Mouse (Mus musculus): ENCODE measurements around the gene Arl5b.
A peak's percentile ranks its signal among the peaks of the same experiment; 100 is the strongest.

The Arl5b gene

DNA sequence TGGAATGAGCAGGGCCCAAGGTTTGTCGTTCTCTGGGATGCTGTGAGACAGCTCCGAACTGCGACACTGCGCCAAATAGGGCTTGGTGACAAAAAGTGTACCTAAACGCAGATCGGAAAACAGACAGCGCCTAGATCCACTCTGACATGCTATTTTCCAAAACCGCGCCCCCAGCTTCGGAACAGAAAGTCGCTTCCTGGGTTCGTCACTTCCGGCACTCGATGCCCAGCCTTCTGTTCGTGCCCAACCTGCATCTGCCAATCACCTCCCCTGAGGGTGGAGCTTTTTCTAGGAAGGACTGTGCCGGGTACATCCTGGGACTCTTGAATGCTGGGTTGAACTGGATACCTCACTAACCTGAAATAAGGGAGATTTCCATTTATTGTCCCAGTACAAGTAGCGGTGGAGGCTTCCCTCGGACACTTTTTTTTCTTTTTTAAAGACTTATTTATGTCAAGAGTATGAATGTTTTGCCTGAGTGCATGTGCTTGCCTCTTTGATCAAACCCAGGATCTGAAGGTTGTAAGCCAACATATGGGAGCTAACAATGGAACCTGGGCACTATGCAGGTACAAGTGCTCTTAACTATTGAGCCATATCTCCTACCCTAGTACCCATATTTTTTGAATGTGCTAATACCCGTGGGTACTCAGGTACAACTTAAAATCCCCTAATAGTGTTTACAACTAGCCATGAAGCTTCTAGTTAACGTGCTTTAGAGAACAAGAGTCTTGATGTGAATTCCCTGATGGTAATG is at the start of gene Arl5b:
Arl5b (plus strand) TSS at position 279 of the 757 bp plus-strand sequence.
- DNase-seq (ENCODE audit: low read depth): peak; percentile 94

DNA sequence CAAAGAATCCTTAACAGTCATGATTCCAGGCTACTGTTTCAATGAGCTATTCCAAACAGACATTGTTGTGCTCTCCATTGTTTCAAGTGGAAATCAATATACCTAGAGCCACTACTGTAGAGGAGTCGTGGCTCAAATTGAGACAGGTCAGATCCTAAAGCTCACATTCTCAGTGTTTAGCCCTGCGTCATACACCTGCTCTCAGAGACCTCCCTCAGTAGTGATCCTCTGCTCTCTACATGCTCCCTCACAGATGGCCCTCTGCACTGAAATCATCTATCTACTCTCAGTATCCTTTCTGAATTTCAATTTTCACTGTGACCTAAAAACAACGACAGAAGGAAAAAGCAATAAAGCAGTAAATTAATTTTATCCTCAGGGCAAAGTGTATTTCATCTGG is 41.7 kb upstream of the Arl5b start:
- DNase-seq (ENCODE audit: low read depth): no peak

DNA sequence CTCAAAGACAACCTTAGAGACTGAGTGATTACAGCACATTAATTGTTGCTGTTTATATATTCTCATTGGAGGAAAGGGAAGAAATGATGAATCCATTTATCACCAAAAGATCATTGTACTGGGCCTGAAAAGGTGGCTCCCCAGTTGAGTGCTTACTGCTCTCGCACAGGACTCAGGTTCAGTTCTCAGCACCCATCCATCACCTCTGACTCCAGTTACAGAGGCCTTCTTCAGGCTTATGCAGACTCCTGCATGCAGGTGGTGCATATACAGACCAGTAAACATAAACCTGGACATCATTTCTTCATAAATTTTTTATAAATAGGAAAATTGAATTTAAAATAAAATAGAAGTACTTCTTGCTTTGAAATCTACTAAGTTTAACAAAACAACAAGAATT is 41.1 kb upstream of the Arl5b start:
- DNase-seq (ENCODE audit: low read depth): no peak

DNA sequence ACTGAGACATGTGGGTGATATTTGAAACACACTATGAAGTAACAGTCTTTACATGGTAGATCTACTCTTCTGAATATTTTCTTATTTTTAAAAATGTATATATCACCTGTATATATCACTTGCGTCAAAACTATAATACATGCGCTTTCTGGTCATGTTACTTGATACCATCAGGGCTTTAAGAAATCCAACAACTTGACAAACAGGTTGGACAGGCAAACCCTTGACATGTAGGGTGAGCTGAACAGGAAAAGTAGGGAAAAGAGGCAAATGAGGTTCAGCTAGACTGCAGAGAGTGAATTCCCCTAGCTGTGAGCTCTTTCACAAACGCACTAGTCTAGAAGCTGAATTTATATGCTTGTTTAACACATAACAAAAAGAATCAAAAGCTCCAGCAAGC is 22.4 kb upstream of the Arl5b start:
- DNase-seq (ENCODE audit: low read depth): no peak

DNA sequence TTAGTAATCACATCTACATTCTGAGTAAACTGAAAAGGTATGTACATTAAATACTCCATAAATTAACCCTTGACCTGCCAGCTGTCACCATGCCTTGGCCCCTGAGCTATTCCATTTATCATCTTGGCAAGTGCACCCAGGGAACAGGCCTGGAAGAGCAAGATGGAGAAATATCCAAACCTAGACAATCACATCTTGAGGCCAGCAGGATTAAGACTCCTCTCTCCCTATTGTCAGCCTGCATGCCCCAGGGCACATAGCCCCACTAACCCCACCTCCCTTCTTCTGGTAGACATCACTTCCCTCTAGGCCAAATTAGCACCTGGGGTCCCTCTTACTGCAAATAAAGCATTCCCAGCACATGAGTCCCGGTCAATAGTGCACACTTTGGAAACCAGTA is 21.4 kb upstream of the Arl5b start:
- no peak for DNase-seq (ENCODE audit: low read depth)

DNA sequence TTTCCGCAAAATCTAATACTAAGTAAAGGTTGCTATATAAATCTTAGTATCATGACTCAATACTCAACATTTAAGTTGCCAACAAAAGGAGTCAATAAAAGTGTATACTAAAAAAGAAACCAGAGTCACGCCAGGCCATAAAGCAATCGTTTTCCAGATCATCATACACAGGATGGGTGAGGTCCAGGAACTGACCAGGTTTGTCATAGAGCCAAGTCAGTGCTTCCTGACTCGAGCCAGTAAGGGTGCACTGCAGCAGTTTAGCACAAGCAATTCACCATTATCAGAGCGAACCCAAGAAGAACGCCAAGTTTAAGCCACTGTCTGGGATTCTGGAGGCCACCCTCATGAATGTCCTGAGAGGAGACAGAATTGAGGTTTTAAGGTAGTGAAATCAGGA is 10.5 kb upstream of the Arl5b start:
- DNase-seq (ENCODE audit: low read depth): no peak

DNA sequence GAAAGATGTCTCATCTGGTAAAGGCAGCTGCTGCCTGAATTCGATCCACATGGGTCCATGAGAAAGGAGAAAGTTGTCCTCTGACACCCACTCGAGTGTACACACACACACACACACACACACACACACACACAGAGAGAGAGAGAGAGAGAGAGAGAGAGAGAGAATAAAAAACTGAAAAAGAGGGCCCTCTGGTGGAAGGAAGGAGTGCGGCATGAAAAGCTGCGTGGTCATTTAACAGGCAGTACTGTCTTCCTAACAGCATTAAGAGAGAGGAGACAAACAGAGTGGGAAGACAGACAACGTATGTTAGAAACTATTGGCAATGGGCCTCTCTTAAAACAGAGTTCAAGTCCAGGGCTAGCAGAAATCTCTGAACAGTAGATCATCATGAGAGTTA is 8.9 kb upstream of the Arl5b start:
- peak; percentile 71 for DNase-seq (ENCODE audit: low read depth)

DNA sequence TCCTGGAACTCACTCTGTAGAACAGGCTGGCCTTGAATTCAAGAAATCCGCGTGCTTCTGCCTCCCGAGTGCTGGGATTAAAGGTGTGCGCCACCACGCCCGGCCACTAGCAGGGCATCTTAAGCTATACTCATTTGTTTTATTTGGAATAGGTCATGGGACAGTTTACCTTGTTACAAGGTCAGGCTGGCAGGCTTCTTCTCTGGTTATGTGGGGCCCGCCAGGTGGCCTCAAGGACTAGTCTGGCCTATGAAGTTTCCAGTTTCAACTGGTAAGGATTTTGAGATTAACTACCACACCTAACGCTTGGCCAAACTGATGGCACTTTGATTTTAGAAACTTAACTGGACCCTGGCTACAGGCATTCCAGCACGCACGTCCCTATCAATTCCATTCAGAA is 5.3 kb downstream of the Arl5b start:
- DNase-seq (ENCODE audit: low read depth): no peak

DNA sequence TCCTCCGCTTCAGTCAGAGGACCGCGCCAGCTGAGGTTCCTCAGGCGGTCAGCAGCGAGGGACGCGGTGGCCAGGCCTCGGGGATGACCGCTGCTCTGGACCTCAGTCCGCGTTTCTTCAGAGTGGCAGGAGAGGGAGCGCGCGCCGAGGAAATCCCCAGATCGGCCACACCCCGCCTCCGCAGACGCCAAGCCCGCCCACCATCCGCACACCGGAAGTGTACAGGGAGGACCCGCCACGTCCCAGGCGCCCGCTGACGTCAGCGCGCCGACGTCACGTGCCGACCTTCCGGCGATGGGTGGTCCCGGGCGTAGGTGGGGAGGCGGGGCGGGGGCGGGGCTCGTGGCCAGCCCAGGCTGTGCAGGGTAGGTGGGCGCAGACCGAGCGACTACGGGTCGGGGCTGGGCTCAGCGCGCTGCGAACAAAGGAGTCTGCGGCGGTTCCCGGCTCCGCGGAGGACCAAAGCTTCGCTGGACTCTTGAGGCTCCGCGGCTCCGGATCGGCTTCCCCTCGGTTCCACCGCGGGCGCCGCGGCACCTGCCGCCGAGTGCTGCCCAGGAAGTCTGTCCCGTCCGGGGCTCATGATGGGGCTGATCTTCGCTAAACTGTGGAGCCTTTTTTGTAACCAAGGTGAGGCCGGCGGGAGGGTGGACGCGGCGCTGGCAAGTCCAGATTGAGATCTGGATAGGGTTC is 5.9 kb downstream of the Arl5b start, which contains the start of gene Nsun6:
Nsun6 (minus strand) TSS at position 125 of the 693 bp plus-strand sequence.
- DNase-seq (ENCODE audit: low read depth): peak; percentile 96

DNA sequence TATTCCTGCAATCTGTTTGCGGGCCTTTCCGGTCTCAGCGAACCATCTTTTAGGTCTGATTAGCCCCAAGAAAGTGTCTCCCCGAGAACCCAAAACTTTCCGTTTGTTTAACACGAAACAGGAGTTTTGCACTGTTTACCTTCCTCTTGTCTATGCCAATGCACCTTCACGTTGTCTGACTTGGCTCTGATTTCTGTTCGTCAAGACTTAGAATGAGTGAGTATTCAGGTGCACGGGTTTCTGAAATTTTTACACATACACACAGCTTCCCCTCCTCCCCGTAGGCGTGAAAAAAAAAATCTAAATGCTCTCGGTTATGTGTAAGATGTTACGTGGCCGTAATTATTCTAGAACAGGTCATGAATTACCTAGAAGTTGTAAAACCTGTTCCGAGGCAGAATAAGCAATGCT is 6.6 kb downstream of the Arl5b start:
- DNase-seq (ENCODE audit: low read depth): peak; percentile 41

DNA sequence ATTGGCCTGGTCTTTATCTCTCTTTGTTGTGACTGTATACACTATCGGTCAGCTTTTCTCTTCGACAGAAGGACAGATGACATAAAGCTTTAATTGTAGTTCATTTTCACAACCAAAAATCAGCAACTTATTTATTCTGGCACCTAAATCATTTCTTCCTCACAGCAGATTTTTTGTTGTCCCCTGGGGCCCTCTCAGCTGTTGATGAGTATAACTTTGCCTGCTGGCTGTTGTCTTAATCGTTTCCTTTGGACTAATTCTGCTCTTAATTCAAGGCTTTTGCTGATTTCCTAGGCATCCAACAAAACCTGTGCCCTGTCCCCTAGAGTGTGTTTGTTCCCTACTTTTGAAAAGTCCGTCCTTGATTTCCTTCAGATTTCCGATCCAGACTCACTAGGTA is 9.0 kb downstream of the Arl5b start:
- DNase-seq (ENCODE audit: low read depth): no peak

DNA sequence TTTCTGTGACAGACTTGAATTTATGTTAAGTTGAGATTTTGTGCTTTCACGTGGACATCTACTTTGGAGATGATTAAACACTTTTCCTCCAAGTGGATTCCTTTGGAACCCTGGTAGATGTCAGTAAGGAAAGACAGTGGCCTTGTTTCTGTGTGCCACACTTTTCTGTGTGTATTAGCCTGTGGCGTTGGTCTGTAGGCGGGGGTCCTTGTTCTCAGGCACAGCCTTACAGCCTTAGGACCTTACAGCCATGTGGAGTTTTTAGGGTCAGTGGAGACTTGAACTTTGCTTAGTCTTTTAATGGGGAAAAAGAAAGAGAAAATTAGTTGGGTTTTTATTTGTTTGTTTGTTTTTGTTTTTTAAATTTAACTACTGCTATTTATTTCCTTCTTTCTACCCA is 11.7 kb downstream of the Arl5b start:
- DNase-seq (ENCODE audit: low read depth): no peak

DNA sequence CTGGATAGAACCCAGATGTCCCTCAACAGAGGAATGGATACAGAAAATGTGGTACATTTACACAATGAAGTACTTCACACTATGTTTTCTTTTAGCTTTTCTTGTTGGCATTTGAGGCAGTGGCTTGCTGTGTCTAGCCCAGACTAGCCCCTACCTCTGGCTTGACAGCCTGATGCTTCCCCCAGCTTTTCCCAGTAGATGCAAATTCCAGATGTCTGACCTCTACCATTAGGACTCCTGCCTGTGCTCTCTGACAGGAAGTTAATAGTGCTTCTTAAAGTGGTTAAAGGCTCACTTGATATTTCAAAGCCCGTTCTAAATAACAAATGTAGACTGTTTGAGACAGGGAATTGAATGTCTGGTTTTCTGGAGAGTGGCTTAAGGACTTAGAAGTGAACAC is 14.6 kb downstream of the Arl5b start:
- DNase-seq (ENCODE audit: low read depth): no peak

DNA sequence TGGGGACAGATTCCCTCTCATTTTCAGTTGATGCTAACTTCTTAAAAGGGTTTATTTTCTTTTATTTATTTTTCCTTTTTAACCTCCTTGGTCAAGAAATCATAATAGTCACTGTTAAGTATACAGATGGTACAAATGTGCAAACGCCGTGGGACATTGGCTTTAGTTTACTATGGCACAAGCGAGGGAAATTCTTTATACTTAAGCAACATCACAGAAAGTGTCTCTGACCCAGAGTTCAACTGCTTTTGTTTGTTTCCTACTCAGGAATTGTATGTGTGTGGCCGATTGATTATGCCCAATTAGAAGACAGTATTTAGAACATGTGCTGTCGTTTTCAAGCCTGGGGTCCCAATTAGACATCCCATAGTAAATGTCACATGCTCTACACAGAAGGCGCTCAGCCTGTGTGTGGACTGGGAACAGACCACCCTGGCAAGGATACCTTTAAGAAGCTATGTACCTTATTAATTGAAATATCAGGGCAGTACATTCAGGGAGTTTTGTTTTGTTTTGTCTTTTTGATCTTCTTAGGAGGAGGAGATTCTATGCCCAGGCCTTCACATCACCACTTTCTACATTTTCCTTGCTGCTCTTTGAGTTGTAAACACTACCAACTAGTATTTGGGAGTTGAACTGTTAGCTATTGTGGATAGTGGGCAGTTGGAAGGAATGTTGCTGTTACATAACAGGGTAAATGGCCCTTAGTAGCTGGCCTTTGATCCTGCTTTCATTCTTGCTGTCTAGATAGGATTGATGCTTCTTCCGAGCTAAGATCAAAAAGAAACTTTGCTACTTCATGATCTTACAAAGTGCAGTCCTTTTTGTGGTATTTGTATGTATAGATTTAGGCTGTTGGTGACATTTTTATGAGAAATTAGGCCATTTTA is 15.4 kb downstream of the Arl5b start:
- no peak for DNase-seq (ENCODE audit: low read depth)

DNA sequence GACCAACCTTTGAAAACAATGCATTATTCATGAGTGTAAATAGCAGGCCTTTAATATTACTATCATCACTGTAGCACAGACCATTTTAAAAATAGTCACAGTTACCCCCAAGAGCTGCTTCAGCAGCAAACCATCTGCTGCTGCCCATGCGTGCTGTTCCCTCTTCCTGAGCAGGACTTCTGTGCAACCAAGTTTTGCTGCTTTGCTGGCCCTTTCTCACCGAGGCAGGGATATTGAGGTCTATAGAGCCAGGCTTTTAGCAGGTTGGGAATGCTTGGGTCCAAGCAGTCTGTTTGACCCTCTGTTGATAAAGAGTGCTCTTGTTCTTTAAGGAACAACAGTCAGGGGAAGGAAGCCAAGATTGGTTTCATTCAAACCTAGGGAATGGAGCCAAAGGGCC is 16.3 kb downstream of the Arl5b start:
- DNase-seq (ENCODE audit: low read depth): no peak

DNA sequence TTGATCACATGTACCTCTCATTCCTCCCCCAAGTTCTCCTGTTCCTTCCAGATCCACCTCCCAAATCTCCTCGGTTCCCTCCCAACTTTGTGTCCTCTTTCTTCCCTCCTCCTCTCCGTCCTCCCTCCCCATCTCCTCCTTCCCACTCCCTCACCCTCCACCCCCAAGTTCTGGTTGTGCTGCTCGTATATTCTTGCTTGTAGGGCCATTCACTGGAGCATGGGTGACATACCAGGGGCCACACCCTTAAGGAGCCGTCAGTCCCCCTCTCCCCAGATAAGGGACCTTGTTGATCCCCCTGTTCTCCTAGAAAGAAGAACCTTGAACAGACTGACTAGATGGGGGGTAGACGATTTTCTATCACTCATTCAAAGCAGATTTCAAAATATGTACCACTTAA is 17.9 kb downstream of the Arl5b start:
- no peak for DNase-seq (ENCODE audit: low read depth)

DNA sequence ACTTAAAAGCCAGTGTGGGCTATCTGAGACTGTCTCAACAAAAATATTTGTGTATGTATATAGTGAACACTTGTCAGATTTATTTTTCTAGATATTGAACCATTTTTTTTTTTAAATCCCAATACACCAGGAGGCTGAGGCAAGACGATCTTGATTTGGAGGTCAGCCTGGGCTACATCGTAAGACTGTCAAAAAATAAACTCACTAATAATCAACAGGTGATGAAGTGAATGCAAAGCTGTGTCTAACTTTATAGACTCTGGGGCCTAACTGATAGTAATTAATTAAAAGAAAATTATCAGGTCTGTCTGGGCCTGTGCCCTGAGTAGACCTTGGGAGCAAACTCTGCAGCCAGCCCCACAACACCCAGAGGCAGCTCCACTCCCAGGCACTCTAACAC is 34.5 kb downstream of the Arl5b start:
- no peak for DNase-seq (ENCODE audit: low read depth)

DNA sequence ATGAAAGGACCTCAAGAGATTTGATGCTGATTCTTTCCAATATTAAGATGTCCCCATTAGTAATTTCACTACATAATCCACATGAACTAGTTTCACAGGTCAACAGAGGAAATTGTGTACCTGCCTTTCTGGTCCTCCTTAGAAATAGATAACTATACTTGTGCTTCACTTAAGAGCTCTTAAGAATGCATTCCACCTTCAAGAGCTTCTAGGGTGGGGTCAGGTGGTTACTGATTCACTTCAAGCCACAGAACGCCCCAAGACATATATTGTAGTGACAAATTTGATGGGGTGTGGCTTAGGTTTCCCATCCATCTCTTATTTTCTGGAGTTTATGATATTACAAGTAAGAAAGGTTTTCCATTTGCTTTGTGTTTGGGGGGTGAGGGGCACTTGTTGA is 38.1 kb downstream of the Arl5b start:
- DNase-seq (ENCODE audit: low read depth): no peak

DNA sequence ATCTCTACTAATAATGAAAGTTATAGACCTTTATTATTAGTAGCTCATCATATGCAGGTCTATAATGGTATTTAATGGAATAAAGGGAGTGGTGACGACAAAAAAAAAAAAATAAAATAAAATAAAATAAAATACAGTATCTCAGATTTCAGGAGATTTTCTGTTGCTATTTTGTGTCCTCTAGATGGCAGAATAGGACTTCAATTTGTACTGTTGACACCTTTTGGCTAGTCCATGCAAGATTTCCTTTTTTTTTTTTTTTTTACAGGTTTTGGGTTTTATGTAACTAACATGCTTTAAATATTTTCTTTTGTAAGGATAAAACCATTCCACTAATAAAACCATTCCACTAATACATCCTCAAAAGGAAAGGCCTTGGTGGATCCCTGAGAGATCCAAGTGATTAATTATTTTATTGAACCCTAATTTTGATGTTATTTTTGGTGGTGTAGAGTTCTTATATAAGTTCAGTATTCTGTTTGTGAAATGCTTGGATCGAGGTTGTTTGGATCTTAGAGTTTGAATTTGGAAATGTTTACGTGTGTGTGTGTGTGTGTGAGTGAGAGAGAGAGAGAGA is 47.4 kb downstream of the Arl5b start:
- peak; percentile 62 for DNase-seq (ENCODE audit: low read depth)

DNA sequence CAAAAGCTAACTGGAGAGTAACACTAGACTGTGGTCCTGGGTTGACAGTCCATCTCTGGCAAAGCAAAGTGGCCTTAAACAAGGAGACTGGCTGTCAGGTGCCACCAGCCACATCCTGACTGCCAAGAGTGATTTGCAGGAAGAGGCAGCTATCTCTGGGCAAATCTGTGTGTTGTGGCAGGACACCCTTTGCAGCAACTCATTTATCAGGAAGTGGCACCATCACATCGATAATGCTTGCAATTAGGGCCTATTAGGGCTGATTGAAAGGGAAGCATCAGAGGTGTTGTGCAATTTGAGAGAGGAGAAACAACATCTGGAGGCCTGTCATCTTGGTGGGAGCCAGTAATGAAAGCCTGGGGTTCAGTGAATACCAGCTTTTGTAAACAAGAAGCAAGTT is 55.2 kb downstream of the Arl5b start:
- peak; percentile 81 for DNase-seq (ENCODE audit: low read depth)

DNA sequence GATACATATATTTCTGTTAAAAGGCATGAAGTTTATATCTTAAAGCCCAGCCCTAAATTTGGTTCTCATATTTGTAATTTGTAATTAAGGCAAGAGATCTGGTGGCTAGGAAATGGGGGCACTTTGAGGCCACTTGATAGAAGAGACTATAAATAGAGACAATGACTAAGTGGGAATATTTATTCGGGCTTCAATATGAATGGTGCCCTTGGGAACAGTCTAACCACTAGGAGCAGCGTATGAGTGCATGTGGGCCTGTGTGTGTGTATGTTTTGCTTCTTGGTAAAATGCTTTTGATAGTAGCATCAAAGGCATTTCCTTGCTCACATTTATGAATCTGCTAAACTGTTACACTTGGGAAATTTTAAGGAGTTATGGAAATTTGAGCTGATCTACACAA is 62.1 kb downstream of the Arl5b start:
- no peak for DNase-seq (ENCODE audit: low read depth)

DNA sequence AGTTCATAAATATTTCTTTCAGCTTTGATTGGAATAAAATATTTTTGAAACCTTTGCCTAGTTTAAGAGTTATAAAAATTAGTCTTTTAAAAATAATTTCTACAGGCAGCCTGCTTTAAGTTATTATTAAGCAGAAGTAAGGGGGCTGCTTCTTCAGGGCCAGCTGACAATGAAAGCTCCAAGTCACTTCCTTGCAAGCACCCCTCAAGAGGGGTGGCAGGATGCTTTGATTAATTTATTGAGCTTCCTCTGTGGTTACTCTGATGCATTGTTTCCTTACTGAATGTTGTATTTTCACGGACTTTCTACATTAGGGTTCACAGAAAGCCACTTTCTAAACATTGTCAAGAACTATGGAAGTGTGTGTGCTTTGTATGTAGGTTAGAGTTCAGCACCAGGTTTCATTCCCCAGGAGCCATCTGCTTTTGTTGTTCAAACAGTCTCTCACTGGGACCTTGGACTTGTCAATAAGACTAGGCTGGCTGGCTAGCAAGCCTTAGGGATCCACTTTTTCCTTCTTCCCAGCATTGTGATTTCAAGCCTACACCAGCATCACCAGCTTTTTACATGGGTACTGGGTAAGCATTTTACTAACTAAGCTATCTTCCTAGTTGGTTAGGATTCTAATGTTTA is 62.7 kb downstream of the Arl5b start:
- DNase-seq (ENCODE audit: low read depth): no peak

Data from 416B (cell line).